Mouse (Mus musculus) kidney, adult 11 months (tissue): ENCODE data around the gene Tspan4.
A peak's percentile ranks its signal among the peaks of the same experiment; 100 is the strongest.

Experiments used
- DNase-seq: peaks from one replicate; pipeline ENCODE4 v3.0.0; 2022

The Tspan4 gene

GRCm38 (mm10) chr7:141475011-141475804 is at the start of gene Tspan4, which contains the start of gene Polr2l:
Tspan4 (plus strand) TSS chr7:141475240.
Polr2l (minus strand) TSS chr7:141475132.
- DNase-seq, result peak; percentile 85

GRCm38 (mm10) chr7:141426948-141427730 is 47.9 kb upstream of the Tspan4 start:
- DNase-seq, result no peak

- no peak for DNase-seq
Measured at GRCm38 (mm10) chr7:141428701-141429100, 46.3 kb upstream of the Tspan4 start.

- DNase-seq, result peak; percentile 54
Measured at GRCm38 (mm10) chr7:141429310-141429709, 45.7 kb upstream of the Tspan4 start, which contains the start of gene Cend1. Cend1 (minus strand) TSS chr7:141429491.

GRCm38 (mm10) chr7:141429840-141430584 is 45.0 kb upstream of the Tspan4 start:
- DNase-seq, result no peak

- no peak for DNase-seq
Measured at GRCm38 (mm10) chr7:141430585-141431240, 44.3 kb upstream of the Tspan4 start.

GRCm38 (mm10) chr7:141431434-141432185 is 43.4 kb upstream of the Tspan4 start:
- no peak for DNase-seq

GRCm38 (mm10) chr7:141432186-141432611 is 42.8 kb upstream of the Tspan4 start:
- DNase-seq, result peak; percentile 59

GRCm38 (mm10) chr7:141432741-141433516 is 42.1 kb upstream of the Tspan4 start:
- peak; percentile 82 for DNase-seq

GRCm38 (mm10) chr7:141433517-141434400 is 41.3 kb upstream of the Tspan4 start:
- DNase-seq, result no peak

GRCm38 (mm10) chr7:141434464-141434863 is 40.6 kb upstream of the Tspan4 start:
- peak; percentile 54 for DNase-seq

- no peak for DNase-seq
Measured at GRCm38 (mm10) chr7:141435129-141435855, 39.7 kb upstream of the Tspan4 start.

GRCm38 (mm10) chr7:141435856-141436522 is 39.1 kb upstream of the Tspan4 start:
- no peak for DNase-seq

- no peak for DNase-seq
Measured at GRCm38 (mm10) chr7:141436523-141436892, 38.5 kb upstream of the Tspan4 start.

- DNase-seq, result peak; percentile 68
Measured at GRCm38 (mm10) chr7:141437178-141438120, 37.6 kb upstream of the Tspan4 start, which contains the start of gene Slc25a22. Slc25a22 (minus strand) TSS chr7:141437892.

GRCm38 (mm10) chr7:141438201-141438968 is 36.7 kb upstream of the Tspan4 start:
- DNase-seq, result no peak
